Mouse (Mus musculus): ENCODE measurements around the gene Pkdrej.

DNA sequence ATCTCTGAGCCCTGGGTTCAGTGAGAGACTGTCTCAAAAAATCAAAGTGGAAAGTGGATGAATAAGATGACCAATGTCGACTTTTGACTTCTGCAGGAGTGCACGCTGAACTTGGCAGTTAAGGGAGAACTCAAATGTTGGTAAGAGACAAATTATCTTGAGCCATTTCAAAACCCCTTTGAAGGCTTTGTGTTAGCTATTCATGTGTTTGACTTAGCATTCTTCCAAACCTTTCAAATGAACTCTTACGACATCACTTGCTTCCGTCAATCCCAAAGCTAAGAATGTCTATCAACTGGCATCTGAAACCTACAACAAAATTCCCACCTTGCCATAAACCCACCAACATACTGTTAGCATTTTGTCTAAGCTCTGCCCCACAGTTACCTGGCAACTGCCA is 6.5 kb upstream of the Pkdrej start:
- TF ChIP-seq POLR2A (IDR thresholded peaks at IDR 0.05; ENCODE audit: borderline replicate concordance, control insufficient read depth, low read depth, low read length) (no peak), CTCF (IDR thresholded peaks at IDR 0.05; ENCODE audit: control insufficient read depth, insufficient read depth, low read length) (no peak)

All from bone marrow, adult 2 months (tissue).